Mouse (Mus musculus): Measurements from ENCODE around the gene Gm20696.

DNA sequence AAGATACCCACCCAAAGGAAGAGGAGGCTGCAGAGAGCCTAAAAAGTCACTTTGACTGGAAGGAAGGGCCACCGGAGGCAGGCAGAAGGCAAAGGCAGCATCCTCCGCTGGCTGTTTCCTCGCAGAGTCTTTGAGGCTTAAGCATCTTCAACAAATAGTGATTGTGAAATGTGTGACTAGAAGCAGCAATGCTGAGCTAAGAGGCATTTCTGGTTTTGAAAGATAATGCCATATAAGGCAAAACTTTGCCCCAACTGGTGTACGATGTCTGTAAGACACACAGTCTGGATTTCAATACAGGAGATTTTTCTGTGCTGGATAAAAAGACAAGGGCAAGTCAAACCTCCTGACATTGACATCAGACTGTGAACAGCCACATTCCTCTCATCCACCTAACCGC is 195.7 kb downstream of the Gm20696 start:
- TF ChIP-seq CTCF (IDR thresholded peaks at IDR 0.05; ENCODE audit: low read depth, low read length) (no peak), POLR2A (IDR thresholded peaks at IDR 0.05; ENCODE audit: insufficient read depth, low read length) (no peak)

Data from ES-Bruce4 (cell line).